Mouse (Mus musculus) ES-Bruce4 (cell line): ENCODE data around the gene Tgoln1. TPM values are rescaled to one million over a fixed set of nuclear protein-coding genes. Genes with fewer than 3 reads are reported as not detected.

Experiments used
- H3K27ac ChIP-seq: 2 replicates; pipeline ENCODE4 v1.5.1; 2012; ENCODE audit warnings: low read length, inconsistent platforms; ENCODE audit not compliant: insufficient read depth
- H3K27me3 ChIP-seq: 2 replicates; pipeline ENCODE4 v1.6.1; 2012; ENCODE audit warnings: mild to moderate bottlenecking, low read length, inconsistent platforms; ENCODE audit not compliant: control insufficient read depth, poor library complexity, insufficient read depth, severe bottlenecking
- H3K36me3 ChIP-seq: 2 replicates; pipeline ENCODE4 v1.6.1; 2012; ENCODE audit warnings: inconsistent platforms, mild to moderate bottlenecking, low read length, moderate library complexity; ENCODE audit not compliant: control insufficient read depth, poor library complexity, insufficient read depth, severe bottlenecking
- H3K4me1 ChIP-seq: one replicate; pipeline ENCODE4 v1.8.1; 2011; ENCODE audit warnings: low read length; ENCODE audit not compliant: control insufficient read depth, insufficient read depth
- H3K4me3 ChIP-seq: 2 replicates; pipeline ENCODE4 v1.5.1; 2011; ENCODE audit warnings: low read depth, mild to moderate bottlenecking, low read length
- H3K9ac ChIP-seq: 2 replicates; pipeline ENCODE4 v1.6.1; 2012; ENCODE audit warnings: low read depth, mild to moderate bottlenecking, inconsistent platforms; ENCODE audit not compliant: poor library complexity, severe bottlenecking
- H3K9me3 ChIP-seq: replicated peaks from 2 replicates; pipeline ENCODE4 v1.6.1; 2012; ENCODE audit warnings: mild to moderate bottlenecking, low read length, inconsistent platforms; ENCODE audit not compliant: control insufficient read depth, poor library complexity, insufficient read depth, severe bottlenecking
- CTCF ChIP-seq: IDR thresholded peaks from one replicate; pipeline ENCODE4 v1.8.1; 2011; ENCODE audit warnings: low read depth, low read length
- EP300 ChIP-seq: IDR thresholded peaks from 2 replicates; pipeline ENCODE4 v1.6.1; 2011; ENCODE audit warnings: low read depth, low read length; ENCODE audit not compliant: insufficient read depth
- POLR2A ChIP-seq: IDR thresholded peaks from one replicate; pipeline ENCODE4 v1.8.1; 2011; ENCODE audit warnings: low read length; ENCODE audit not compliant: insufficient read depth
- polyA plus RNA-seq: library from polyadenylated mRNA; stranded (reverse); fragments of >200 nt; gene quantifications from 2 replicates; pipeline ENCODE4 v1.2.4, GENCODE M21; 2011; ENCODE audit warnings: low read depth; ENCODE audit not compliant: missing spikeins, insufficient read depth, insufficient read length

Tgoln1 gene
- polyA plus RNA-seq, 1 experiment, result 34.1 TPM

GRCm38 (mm10) chr6:72600771-72601170 lies 16.0 kb downstream of the Tgoln1 start:
- H3K9ac ChIP-seq, result no peak overlapping the region
- H3K36me3 ChIP-seq, result peaks cover 6% of the 10 kb centered on the region; the same call in 1 of the 2 replicates
- H3K27me3 ChIP-seq, result no peaks in the 10 kb centered on the region
- no peak overlapping the region for H3K4me3 ChIP-seq
- H3K9me3 ChIP-seq, result no peaks in the 10 kb centered on the region
- TF ChIP-seq CTCF, result no peak
- TF ChIP-seq EP300, result no peak
- no peak for TF ChIP-seq POLR2A
- no peaks in the 10 kb centered on the region for H3K4me1 ChIP-seq
- H3K27ac ChIP-seq, result no peak overlapping the region

- H3K9me3 ChIP-seq, result no peaks in the 10 kb centered on the region
These were observed 16.6 kb downstream of the Tgoln1 start for GRCm38 (mm10) chr6:72600216-72600615.

GRCm38 (mm10) chr6:72598791-72599557 lies 17.8 kb downstream of the Tgoln1 start:
- peak overlapping the region; percentile 85 for H3K4me3 ChIP-seq
- peak overlapping the region; percentile 71 for H3K9ac ChIP-seq
- H3K4me1 ChIP-seq, result no peaks in the 10 kb centered on the region
- peak overlapping the region; percentile 47; the same call in 1 of the 2 replicates for H3K27ac ChIP-seq
- no peaks in the 10 kb centered on the region for H3K36me3 ChIP-seq
- H3K9me3 ChIP-seq, result no peaks in the 10 kb centered on the region
- no peak for TF ChIP-seq POLR2A
- no peak for TF ChIP-seq CTCF
- no peak for TF ChIP-seq EP300
- H3K27me3 ChIP-seq, result no peaks in the 10 kb centered on the region

More at GRCm38 (mm10) chr6:72600216-72600615, 16.6 kb downstream of the Tgoln1 start:
- Histone ChIP-seq H3K36me3 (peaks cover 5% of the 10 kb centered on the region; the same call in 1 of the 2 replicates), H3K27ac (no peak overlapping the region), H3K4me1 (no peaks in the 10 kb centered on the region), H3K9ac (no peak overlapping the region), H3K4me3 (no peak overlapping the region), H3K27me3 (no peaks in the 10 kb centered on the region)
- TF ChIP-seq EP300 (no peak), POLR2A (no peak), CTCF (no peak)

- Histone ChIP-seq H3K36me3 (no peaks in the 10 kb centered on the region), H3K27ac (peak within 1 kb of the TSS; percentile 47; the same call in 1 of the 2 replicates), H3K4me3 (peak within 1 kb of the TSS; percentile 85), H3K9ac (peak within 1 kb of the TSS; percentile 71), H3K4me1 (no peaks in the 10 kb centered on the region), H3K27me3 (no peaks in the 10 kb centered on the region), H3K9me3 (no peaks in the 10 kb centered on the region)
- TF ChIP-seq EP300, result no peak
- TF ChIP-seq CTCF, result no peak
- TF ChIP-seq POLR2A, result peak; percentile 61
These were observed 18.6 kb downstream of the Tgoln1 start, which contains the start of the genes Elmod3 and Retsat for GRCm38 (mm10) chr6:72597956-72598753. Gene Elmod3 (minus strand): TSS chr6:72598413. Gene Retsat (plus strand): TSS chr6:72598475.

- TF ChIP-seq CTCF (no peak), EP300 (no peak), POLR2A (no peak)
- Histone ChIP-seq H3K4me3 (peak overlapping the region; percentile 85; the same call in 1 of the 2 replicates), H3K36me3 (no peaks in the 10 kb centered on the region), H3K9me3 (no peaks in the 10 kb centered on the region), H3K4me1 (no peaks in the 10 kb centered on the region), H3K27me3 (no peaks in the 10 kb centered on the region), H3K27ac (no peak overlapping the region), H3K9ac (peak overlapping the region; percentile 23; the same call in 1 of the 2 replicates)
These were observed 19.5 kb downstream of the Tgoln1 start for GRCm38 (mm10) chr6:72597083-72597874.
